Mouse (Mus musculus) lung, embryonic 15.5 days (tissue): Measurements from ENCODE around the gene Mmp23. TPM values are rescaled to one million over a fixed set of nuclear protein-coding genes. Genes with fewer than 3 reads are reported as not detected.
"Not testable (repeated sequence)": the region's sequence is repeated elsewhere in the genome, so short reads cannot be mapped to it uniquely, and the experiment has no call there.

ENCODE experiments used
- ATAC-seq: fragments of 200-750 bp; cut with Nextera tagmentation; 2 replicates; pipeline ENCODE4 v1.8.0; 2017; ENCODE audit warnings: moderate number of reproducible peaks, borderline replicate concordance; ENCODE audit not compliant: low FRiP score, low TSS enrichment; ENCODE audit errors: extremely low read depth
- H3K27ac ChIP-seq: fragments of 300-500 bp; sonication (generic); 2 replicates; pipeline ENCODE4 v1.5.1; 2015; ENCODE audit warnings: moderate library complexity, mild to moderate bottlenecking, inconsistent platforms
- H3K27me3 ChIP-seq: fragments of 300-500 bp; sonication (generic); 2 replicates; pipeline ENCODE4 v1.6.1; 2015; ENCODE audit warnings: inconsistent platforms
- H3K36me3 ChIP-seq: fragments of 300-500 bp; sonication (generic); 2 replicates; pipeline ENCODE4 v1.6.1; 2015; ENCODE audit warnings: inconsistent platforms
- H3K4me1 ChIP-seq: fragments of 300-500 bp; sonication (generic); 2 replicates; pipeline ENCODE4 v1.6.1; 2015; ENCODE audit warnings: inconsistent platforms
- H3K4me2 ChIP-seq: fragments of 300-500 bp; sonication (generic); 2 replicates; pipeline ENCODE4 v1.6.1; 2015; ENCODE audit warnings: inconsistent platforms, mild to moderate bottlenecking, moderate library complexity
- H3K4me3 ChIP-seq: fragments of 300-500 bp; sonication (generic); 2 replicates; pipeline ENCODE4 v1.5.1; 2015; ENCODE audit warnings: mild to moderate bottlenecking, inconsistent platforms
- H3K9ac ChIP-seq: fragments of 300-500 bp; sonication (generic); 2 replicates; pipeline ENCODE4 v1.6.1; 2015; ENCODE audit warnings: inconsistent platforms
- H3K9me3 ChIP-seq: fragments of 300-500 bp; sonication (generic); 2 replicates; pipeline ENCODE4 v1.6.1; 2016; ENCODE audit warnings: inconsistent platforms
- WGBS: fragments of 180-500 bp; shearing (Covaris S2); methylation state at CpG from one replicate; pipeline ENCODE4 v1.1.7; 2015; 5-methylcytosine and 5-hydroxymethylcytosine counted together
- polyA plus RNA-seq: library from polyadenylated mRNA; unstranded; fragments of >200 nt; fragmentation: Nextera tagmentation; extraction: Ambion mirVana; gene quantifications from 2 replicates; pipeline ENCODE4 v1.2.1, GENCODE M21; 2015

The Mmp23 gene
- polyA plus RNA-seq, 1 experiment from 2014 or later: 47.8 TPM

GRCm38 (mm10) chr4:155675991-155676390 is 22.8 kb upstream of the Mmp23 start:
- 68% methylated on average over 2 of the region's 2 CpGs for WGBS
- Histone ChIP-seq H3K9me3 (no peaks in the 10 kb centered on the region), H3K4me3 (no peak overlapping the region), H3K36me3 (no peaks in the 10 kb centered on the region), H3K9ac (no peak overlapping the region), H3K27ac (no peak overlapping the region), H3K27me3 (no peaks in the 10 kb centered on the region), H3K4me1 (no peaks in the 10 kb centered on the region), H3K4me2 (no peak overlapping the region)
- ATAC-seq: no peak

DNA sequence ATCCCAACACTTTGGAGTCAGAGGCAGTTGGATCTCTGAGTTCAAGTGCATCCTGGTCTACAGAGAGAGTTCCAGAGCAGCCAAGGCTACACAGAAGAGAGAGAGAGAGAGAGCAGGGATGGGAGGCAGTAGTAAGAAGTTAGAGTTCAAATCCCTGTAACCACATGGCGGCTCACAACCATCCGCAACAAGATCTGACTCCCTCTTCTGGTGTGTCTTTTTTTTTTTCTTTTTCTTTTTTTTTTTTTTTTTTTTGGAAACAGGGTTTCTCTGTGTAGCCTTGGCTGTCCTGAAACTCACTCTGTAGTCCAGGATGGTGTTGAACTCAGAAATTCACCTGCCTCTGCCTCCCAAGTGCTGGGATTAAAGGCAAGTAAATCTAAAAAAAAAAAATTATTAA is 18.9 kb upstream of the Mmp23 start:
- 58% methylated on average over 2 of the region's 2 CpGs for whole genome bisulfite sequencing
- Histone ChIP-seq H3K9me3 (no peaks in the 10 kb centered on the region), H3K27ac (no peak overlapping the region), H3K9ac (no peak overlapping the region), H3K27me3 (no peaks in the 10 kb centered on the region), H3K36me3 (no peaks in the 10 kb centered on the region), H3K4me2 (no peak overlapping the region), H3K4me1 (peaks cover 14% of the 10 kb centered on the region), H3K4me3 (no peak overlapping the region)
- ATAC-seq: no peak

DNA sequence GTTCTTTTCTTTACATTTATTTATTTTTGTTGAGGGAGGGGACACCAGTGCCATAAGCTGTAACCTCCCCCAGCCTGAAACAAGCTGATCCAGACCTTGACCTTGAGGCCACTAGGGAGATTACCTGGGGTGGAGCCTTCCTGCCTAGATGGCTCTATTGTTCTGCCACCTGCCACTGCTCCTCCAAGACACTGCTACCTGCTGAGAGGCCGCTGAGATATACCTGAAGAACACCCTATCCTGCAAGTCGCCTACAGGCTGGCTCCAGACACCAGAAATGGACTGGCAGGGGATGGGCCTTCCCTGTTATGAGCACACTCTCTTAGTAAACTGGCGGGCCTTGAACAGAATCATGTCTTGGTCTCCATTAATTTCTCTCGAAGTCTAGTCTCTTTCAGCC is 17.1 kb upstream of the Mmp23 start:
- H3K9me3 ChIP-seq, ATAC-seq, H3K27me3 ChIP-seq, H3K27ac ChIP-seq, H3K4me2 ChIP-seq, H3K9ac ChIP-seq, H3K36me3 ChIP-seq: not testable (repeated sequence)
- WGBS: 64% methylated on average over 4 of the region's 4 CpGs
- Histone ChIP-seq H3K4me1 (peaks cover 16% of the 10 kb centered on the region), H3K4me3 (peak overlapping the region; percentile 90; the same call in 1 of the 2 replicates)

GRCm38 (mm10) chr4:155669598-155670075 is 16.5 kb upstream of the Mmp23 start:
- Histone ChIP-seq H3K4me3 (peak overlapping the region; percentile 90), H3K9me3 (no peaks in the 10 kb centered on the region), H3K4me2 (peak overlapping the region; percentile 84), H3K27me3 (no peaks in the 10 kb centered on the region), H3K36me3 (peaks cover 4% of the 10 kb centered on the region; the same call in 1 of the 2 replicates), H3K4me1 (peaks cover 16% of the 10 kb centered on the region), H3K9ac (peak overlapping the region; percentile 74), H3K27ac (no peak overlapping the region)
- WGBS: 1% methylated on average over 8 of the region's 8 CpGs
- peak; percentile 2; the same call in 1 of the 2 replicates for ATAC-seq

- H3K36me3 ChIP-seq: peaks cover 9% of the 10 kb centered on the region; the same call in 1 of the 2 replicates
- peak within 1 kb of the TSS; percentile 80 for H3K27ac ChIP-seq
- H3K4me1 ChIP-seq: peaks cover 16% of the 10 kb centered on the region
- peak within 1 kb of the TSS; percentile 90 for H3K4me3 ChIP-seq
- WGBS: under 1% methylated on average over 70 of the region's 73 CpGs
- ATAC-seq: peak; percentile 99
- peak within 1 kb of the TSS; percentile 74 for H3K9ac ChIP-seq
- H3K9me3 ChIP-seq: no peaks in the 10 kb centered on the region
- peak within 1 kb of the TSS; percentile 84 for H3K4me2 ChIP-seq
- H3K27me3 ChIP-seq: no peaks in the 10 kb centered on the region
Measured at GRCm38 (mm10) chr4:155668689-155669597, 15.8 kb upstream of the Mmp23 start, which contains the start of gene Mib2. Gene Mib2 (minus strand): TSS chr4:155669198.

DNA sequence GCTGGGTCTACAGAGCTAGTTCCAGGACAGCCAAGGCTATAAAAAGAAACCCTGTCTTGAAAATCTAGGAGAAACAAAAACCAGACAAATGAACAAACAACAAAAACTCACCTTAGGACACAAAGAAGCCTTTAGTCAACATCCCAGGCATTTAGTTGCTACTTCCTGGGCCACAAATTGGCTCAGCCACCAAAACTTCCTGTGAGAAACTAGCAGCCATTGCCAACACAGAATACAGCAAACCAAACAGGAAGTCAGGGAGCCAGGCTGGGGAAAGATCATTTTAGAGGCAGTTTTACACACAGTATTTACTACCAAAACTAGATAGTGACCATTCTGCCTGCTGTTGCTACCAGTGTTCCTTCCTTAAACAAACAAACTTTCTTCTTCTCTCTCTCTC is 13.7 kb upstream of the Mmp23 start:
- no peak for ATAC-seq
- Histone ChIP-seq H3K4me3 (no peak overlapping the region), H3K9me3 (no peaks in the 10 kb centered on the region), H3K27ac (0 out of 2 replicates have a peak overlapping the region, but pooled peaks have one; percentile 3), H3K4me2 (no peak overlapping the region), H3K27me3 (no peaks in the 10 kb centered on the region), H3K36me3 (peaks cover 9% of the 10 kb centered on the region; the same call in 1 of the 2 replicates), H3K9ac (no peak overlapping the region), H3K4me1 (peaks cover 16% of the 10 kb centered on the region)

DNA sequence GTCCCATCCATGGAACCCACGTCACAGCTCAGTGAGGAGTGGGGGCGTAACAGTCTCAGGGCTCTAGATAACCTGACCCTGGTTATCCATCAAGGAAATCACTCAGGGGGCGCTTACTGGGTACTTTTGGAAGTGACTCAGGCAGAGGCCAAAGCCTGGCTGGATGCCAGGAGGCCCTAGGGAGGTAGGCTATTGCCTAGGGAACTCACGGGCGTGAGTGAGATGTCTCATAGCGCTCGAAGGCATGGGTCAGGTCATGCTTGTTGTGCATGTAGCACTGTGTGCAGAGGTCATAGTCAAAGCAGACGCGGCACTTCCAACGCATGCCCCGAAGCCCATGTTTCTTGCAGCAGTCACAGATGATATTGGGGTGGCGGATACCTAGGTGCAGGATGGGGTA is 7.5 kb upstream of the Mmp23 start:
- no peak for ATAC-seq
- H3K4me2 ChIP-seq: no peak overlapping the region
- peaks cover 4% of the 10 kb centered on the region; the same call in 1 of the 2 replicates for H3K4me1 ChIP-seq
- H3K9me3 ChIP-seq: no peaks in the 10 kb centered on the region
- H3K27ac ChIP-seq: no peak overlapping the region
- H3K36me3 ChIP-seq: 0 out of 2 replicates have a peak, but pooled peaks cover 7% of the 10 kb centered on the region
- WGBS: 61% methylated on average over 12 of the region's 12 CpGs
- 0 out of 2 replicates have a peak, but pooled peaks cover 2% of the 10 kb centered on the region for H3K27me3 ChIP-seq
- no peak overlapping the region for H3K4me3 ChIP-seq
- no peak overlapping the region for H3K9ac ChIP-seq

DNA sequence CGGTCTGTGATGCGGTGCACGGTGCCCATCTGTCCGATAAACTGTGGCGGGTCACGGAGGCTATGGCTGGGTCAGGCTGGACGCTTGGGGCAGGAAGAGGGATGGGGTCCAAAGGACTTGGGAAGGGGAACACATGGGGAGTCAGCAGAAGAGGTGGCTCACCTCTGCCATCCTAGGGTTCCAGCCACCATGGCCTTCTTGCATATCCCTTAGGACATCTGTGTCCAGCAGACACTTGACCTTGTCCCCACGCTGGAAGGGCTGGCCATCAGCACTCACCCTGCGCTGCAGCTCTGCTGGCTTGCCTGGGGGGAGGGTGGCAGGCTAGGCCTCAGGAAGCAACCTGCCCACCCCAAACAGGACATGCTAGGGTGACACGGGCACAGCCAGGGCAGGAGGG is 5.8 kb upstream of the Mmp23 start:
- Histone ChIP-seq H3K9me3 (no peaks in the 10 kb centered on the region), H3K27me3 (peaks cover 19% of the 10 kb centered on the region), H3K9ac (no peak overlapping the region), H3K4me2 (no peak overlapping the region), H3K4me3 (no peak overlapping the region), H3K36me3 (0 out of 2 replicates have a peak, but pooled peaks cover 3% of the 10 kb centered on the region), H3K4me1 (peaks cover 20% of the 10 kb centered on the region), H3K27ac (no peak overlapping the region)
- no peak for ATAC-seq
- 90% methylated on average over 10 of the region's 10 CpGs for WGBS

DNA sequence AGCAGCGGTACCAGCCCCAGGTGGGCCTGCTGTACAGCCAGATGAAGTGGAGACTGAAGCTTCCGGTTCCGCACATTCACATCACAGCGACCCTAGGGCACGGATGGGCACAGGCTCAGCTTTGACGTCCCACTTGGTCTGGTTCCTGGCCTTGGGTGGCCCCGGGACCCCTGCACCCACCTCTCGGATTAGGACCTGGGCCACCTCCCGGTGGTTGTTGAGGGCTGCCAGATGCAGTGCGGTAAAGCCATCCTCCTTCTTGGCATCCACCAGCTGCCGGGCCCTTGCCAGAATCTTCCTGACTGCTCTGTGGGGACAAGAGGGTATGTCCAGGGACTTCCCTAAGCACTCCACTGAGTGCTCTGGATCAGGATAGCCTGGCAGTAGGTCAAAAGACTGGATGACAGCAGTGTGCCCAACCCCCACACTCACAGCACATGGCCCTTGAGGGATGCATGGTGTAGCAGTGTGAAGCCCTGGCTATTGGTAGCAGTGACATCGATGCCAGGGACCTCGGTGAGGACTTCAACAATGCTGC is 3.1 kb upstream of the Mmp23 start:
- Histone ChIP-seq H3K9ac (no peak overlapping the region), H3K4me3 (no peak overlapping the region), H3K36me3 (0 out of 2 replicates have a peak, but pooled peaks cover 3% of the 10 kb centered on the region), H3K27ac (no peak overlapping the region), H3K4me2 (no peak overlapping the region), H3K9me3 (no peaks in the 10 kb centered on the region), H3K4me1 (peaks cover 42% of the 10 kb centered on the region), H3K27me3 (peaks cover 23% of the 10 kb centered on the region)
- ATAC-seq: no peak
- WGBS: 89% methylated on average over 13 of the region's 13 CpGs

- ATAC-seq: peak; percentile 68; the same call in 1 of the 2 replicates
- no peaks in the 10 kb centered on the region for H3K9me3 ChIP-seq
- peak overlapping the region; percentile 20 for H3K27ac ChIP-seq
- WGBS: 1% methylated on average over 52 of the region's 52 CpGs
- H3K9ac ChIP-seq: peak overlapping the region; percentile 52
- H3K4me2 ChIP-seq: peak overlapping the region; percentile 92
- H3K4me1 ChIP-seq: peaks cover 43% of the 10 kb centered on the region
- H3K27me3 ChIP-seq: peaks cover 23% of the 10 kb centered on the region
- peak overlapping the region; percentile 43 for H3K4me3 ChIP-seq
- peaks cover 18% of the 10 kb centered on the region for H3K36me3 ChIP-seq
Measured at GRCm38 (mm10) chr4:155654456-155655298, 1.5 kb upstream of the Mmp23 start.

GRCm38 (mm10) chr4:155654183-155654455 is 935 bp upstream of the Mmp23 start:
- WGBS: 2% methylated on average over 6 of the region's 6 CpGs
- H3K9me3 ChIP-seq: no peaks in the 10 kb centered on the region
- H3K4me3 ChIP-seq: peak overlapping the region; percentile 43
- ATAC-seq: no peak
- H3K4me1 ChIP-seq: peaks cover 43% of the 10 kb centered on the region
- H3K27me3 ChIP-seq: peaks cover 23% of the 10 kb centered on the region
- peaks cover 23% of the 10 kb centered on the region for H3K36me3 ChIP-seq
- H3K9ac ChIP-seq: peak overlapping the region; percentile 12; the same call in 1 of the 2 replicates
- no peak overlapping the region for H3K27ac ChIP-seq
- H3K4me2 ChIP-seq: peak overlapping the region; percentile 92
